Mouse (Mus musculus) heart, postnatal 0 days (tissue): ENCODE data around the gene Cotl1. TPM values are rescaled to one million over a fixed set of nuclear protein-coding genes. Genes with fewer than 3 reads are reported as not detected.

ENCODE experiments used
- ATAC-seq: fragments of 200-750 bp; cut with Nextera tagmentation; 2 replicates; pipeline ENCODE4 v1.8.0; 2017; ENCODE audit warnings: low read depth, moderate number of reproducible peaks, moderate library complexity; ENCODE audit not compliant: insufficient read depth
- DNase-seq: peaks from one replicate; pipeline ENCODE4 v3.0.0-alpha.2; 2016; ENCODE audit warnings: low spot score
- H3K27ac ChIP-seq: fragments of 300-500 bp; sonication (generic); 2 replicates; pipeline ENCODE4 v1.5.1; 2014; ENCODE audit warnings: low read depth, mild to moderate bottlenecking
- H3K27me3 ChIP-seq: fragments of 300-500 bp; sonication (generic); 2 replicates; pipeline ENCODE4 v1.6.1; 2014; ENCODE audit warnings: low read length, mixed read lengths; ENCODE audit not compliant: control insufficient read depth, insufficient read depth
- H3K36me3 ChIP-seq: fragments of 300-500 bp; sonication (generic); replicated peaks from 2 replicates; pipeline ENCODE4 v1.6.1; 2014; ENCODE audit warnings: low read length, mixed read lengths; ENCODE audit not compliant: control insufficient read depth, insufficient read depth
- H3K4me1 ChIP-seq: fragments of 300-500 bp; sonication (generic); 2 replicates; pipeline ENCODE4 v1.6.1; 2014; ENCODE audit warnings: antibody characterized with exemption; ENCODE audit not compliant: control insufficient read depth, insufficient read depth
- H3K4me2 ChIP-seq: fragments of 300-500 bp; sonication (generic); 2 replicates; pipeline ENCODE4 v1.6.1; 2014; ENCODE audit warnings: low read depth, mild to moderate bottlenecking, low read length, moderate library complexity
- H3K4me3 ChIP-seq: fragments of 300-500 bp; sonication (generic); 2 replicates; pipeline ENCODE4 v1.5.1; 2014; ENCODE audit warnings: low read depth, low read length
- H3K9ac ChIP-seq: fragments of 300-500 bp; sonication (generic); replicated peaks from 2 replicates; pipeline ENCODE4 v1.6.1; 2014; ENCODE audit warnings: low read depth, low read length, mixed read lengths
- H3K9me3 ChIP-seq: fragments of 300-500 bp; sonication (generic); replicated peaks from 2 replicates; pipeline ENCODE4 v1.6.1; 2016; ENCODE audit warnings: low read length; ENCODE audit not compliant: control insufficient read depth
- CTCF ChIP-seq: IDR thresholded peaks from 2 replicates; pipeline ENCODE4 v1.5.1; 2016; ENCODE audit warnings: antibody characterized with exemption, control low read depth, low read depth
- EP300 ChIP-seq: IDR thresholded peaks from 2 replicates; pipeline ENCODE4 v1.6.1; 2016; ENCODE audit warnings: antibody characterized with exemption, low read depth
- WGBS: fragments of 180-500 bp; shearing (Covaris S2); extraction: QIAGEN DNeasy Blood & Tissue Kit; methylation state at CpG from one replicate; pipeline ENCODE4 v1.1.7; 2014; 5-methylcytosine and 5-hydroxymethylcytosine counted together
- polyA plus RNA-seq: library from polyadenylated mRNA; unstranded; fragments of >200 nt; fragmentation: Nextera tagmentation; extraction: Ambion mirVana; gene quantifications from 2 replicates; pipeline ENCODE4 v1.2.1, GENCODE M21; 2015
- total RNA-seq: library from RNA; depleted of rRNA; stranded (reverse); fragments of >200 nt; gene quantifications from 2 replicates; pipeline ENCODE4 v1.2.3, GENCODE M21; 2014; ENCODE audit warnings: low replicate concordance

The Cotl1 gene
- total and polyA plus RNA-seq, 2 experiments from 2014 or later = 15.4 to 28.3 TPM

DNA sequence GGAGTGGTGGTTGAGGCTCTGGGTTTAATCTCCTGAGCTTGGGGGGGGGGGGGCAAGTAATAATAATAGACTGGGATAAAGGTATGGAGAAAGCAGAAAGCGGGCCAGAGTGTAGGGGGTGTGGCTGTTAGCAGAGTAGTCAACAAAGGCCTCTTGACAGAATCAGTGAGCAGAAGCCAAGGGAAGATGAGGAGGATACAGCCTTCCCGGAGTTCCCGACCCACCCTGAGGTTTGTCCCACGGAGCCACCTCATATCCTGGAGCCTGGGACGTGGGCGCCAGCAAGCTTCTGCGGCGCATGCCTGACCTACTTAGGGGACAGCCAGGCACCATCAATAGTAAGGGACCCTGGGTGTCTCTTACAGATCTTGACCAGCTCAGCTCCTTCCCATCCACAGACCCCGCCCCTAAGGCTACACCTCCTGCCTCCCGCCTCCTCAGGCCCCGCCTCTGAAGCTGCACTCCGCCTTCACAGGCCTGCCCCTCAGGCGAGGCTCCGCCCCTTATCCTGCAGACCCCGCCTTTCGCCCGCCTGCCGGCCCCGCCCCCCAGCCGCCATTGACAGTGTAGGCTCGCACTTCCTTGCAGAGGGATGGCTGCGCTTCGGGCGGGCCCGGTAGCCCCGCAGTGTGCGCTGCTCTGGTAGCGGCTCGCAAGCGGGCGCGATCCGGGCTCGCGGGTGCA lies 21.5 kb upstream of the Cotl1 start, which contains the start of gene Klhl36:
TSS of gene Klhl36 (plus strand) at position 561 of the 684 bp plus-strand sequence.
- H3K27ac ChIP-seq = peak within 1 kb of the TSS; percentile 52
- WGBS = under 1% methylated on average over 32 of the region's 35 CpGs
- no peaks in the 10 kb centered on the region for H3K36me3 ChIP-seq
- peak within 1 kb of the TSS; percentile 68 for H3K9ac ChIP-seq
- H3K4me2 ChIP-seq = peak within 1 kb of the TSS; percentile 74
- 0 out of 2 replicates have a peak, but pooled peaks cover 5% of the 10 kb centered on the region for H3K4me1 ChIP-seq
- H3K9me3 ChIP-seq = no peaks in the 10 kb centered on the region
- DNase-seq = peak; percentile 95
- H3K4me3 ChIP-seq = peak within 1 kb of the TSS; percentile 67
- peak; percentile 97 for ATAC-seq
- TF ChIP-seq EP300 = no peak
- TF ChIP-seq CTCF = no peak
- peaks cover 7% of the 10 kb centered on the region; the same call in 1 of the 2 replicates for H3K27me3 ChIP-seq

- no peak for DNase-seq
- H3K9me3 ChIP-seq = no peaks in the 10 kb centered on the region
- no peak for TF ChIP-seq EP300
- TF ChIP-seq CTCF = no peak
Measured at GRCm38 (mm10) chr8:119857767-119858166, 17.4 kb upstream of the Cotl1 start.

GRCm38 (mm10) chr8:119855656-119856055 lies 15.3 kb upstream of the Cotl1 start:
- Histone ChIP-seq H3K36me3 (no peaks in the 10 kb centered on the region), H3K4me3 (no peak overlapping the region), H3K4me1 (peaks cover 4% of the 10 kb centered on the region; the same call in 1 of the 2 replicates), H3K9me3 (no peaks in the 10 kb centered on the region), H3K27ac (no peak overlapping the region), H3K4me2 (no peak overlapping the region), H3K27me3 (peaks cover 6% of the 10 kb centered on the region; the same call in 1 of the 2 replicates), H3K9ac (no peak overlapping the region)
- TF ChIP-seq CTCF (no peak), EP300 (no peak)
- DNase-seq (no peak), ATAC-seq (no peak)
- WGBS = 43% methylated on average over 5 of the region's 5 CpGs

More at GRCm38 (mm10) chr8:119857767-119858166, 17.4 kb upstream of the Cotl1 start:
- 64% methylated on average over 6 of the region's 6 CpGs for whole genome bisulfite sequencing
- no peak overlapping the region for H3K27ac ChIP-seq
- H3K9ac ChIP-seq = no peak overlapping the region
- no peaks in the 10 kb centered on the region for H3K36me3 ChIP-seq
- ATAC-seq = no peak
- no peak overlapping the region for H3K4me3 ChIP-seq
- H3K4me2 ChIP-seq = no peak overlapping the region
- H3K27me3 ChIP-seq = peaks cover 7% of the 10 kb centered on the region; the same call in 1 of the 2 replicates
- peaks cover 4% of the 10 kb centered on the region; the same call in 1 of the 2 replicates for H3K4me1 ChIP-seq

GRCm38 (mm10) chr8:119854035-119854434 lies 13.7 kb upstream of the Cotl1 start:
- H3K27ac ChIP-seq = no peak overlapping the region
- H3K27me3 ChIP-seq = peaks cover 3% of the 10 kb centered on the region; the same call in 1 of the 2 replicates
- no peaks in the 10 kb centered on the region for H3K36me3 ChIP-seq
- DNase-seq = no peak
- no peak overlapping the region for H3K9ac ChIP-seq
- H3K9me3 ChIP-seq = no peaks in the 10 kb centered on the region; the same call in 1 of the 2 replicates
- TF ChIP-seq EP300 = no peak
- TF ChIP-seq CTCF = no peak
- WGBS = 67% methylated on average over 5 of the region's 5 CpGs
- ATAC-seq = no peak
- peaks cover 4% of the 10 kb centered on the region; the same call in 1 of the 2 replicates for H3K4me1 ChIP-seq
- H3K4me3 ChIP-seq = no peak overlapping the region
- no peak overlapping the region for H3K4me2 ChIP-seq

- no peak for ATAC-seq
- no peak overlapping the region for H3K4me3 ChIP-seq
- WGBS = 75% methylated on average over 8 of the region's 8 CpGs
Measured at GRCm38 (mm10) chr8:119853521-119853920, 13.2 kb upstream of the Cotl1 start.

More at GRCm38 (mm10) chr8:119853521-119853920, 13.2 kb upstream of the Cotl1 start:
- no peak overlapping the region for H3K4me2 ChIP-seq
- DNase-seq = no peak
- H3K27ac ChIP-seq = no peak overlapping the region
- TF ChIP-seq CTCF (no peak), EP300 (no peak)
- H3K9me3 ChIP-seq = no peaks in the 10 kb centered on the region; the same call in 1 of the 2 replicates
- peaks cover 3% of the 10 kb centered on the region; the same call in 1 of the 2 replicates for H3K27me3 ChIP-seq
- peaks cover 4% of the 10 kb centered on the region; the same call in 1 of the 2 replicates for H3K4me1 ChIP-seq
- H3K36me3 ChIP-seq = no peaks in the 10 kb centered on the region
- no peak overlapping the region for H3K9ac ChIP-seq
